Mouse (Mus musculus): Measurements from ENCODE around the gene Cyp3a41a.
"Not testable (repeated sequence)": the region's sequence is repeated elsewhere in the genome, so short reads cannot be mapped to it uniquely, and the experiment has no call there.

The Cyp3a41a gene

DNA sequence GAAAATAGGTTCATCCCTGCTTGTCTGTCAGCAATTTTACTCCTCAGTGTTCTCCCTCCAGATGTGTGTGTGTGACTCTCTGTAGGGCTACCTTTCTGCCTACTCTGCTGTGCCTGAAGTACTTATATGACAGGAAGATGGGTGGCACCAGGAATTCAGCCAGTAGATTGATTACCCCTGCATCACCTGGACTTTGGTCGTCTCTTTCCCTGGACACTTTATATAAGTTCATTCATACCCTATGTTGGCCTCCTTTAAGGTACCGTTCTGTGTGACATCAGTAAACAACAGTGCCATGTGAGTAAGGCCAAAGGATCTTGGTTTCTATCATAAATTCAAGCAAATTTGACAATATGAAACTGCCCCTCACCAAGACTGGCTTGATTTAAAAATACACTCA is at the start of gene Cyp3a41a:
TSS of gene Cyp3a41a (minus strand) at position 101 of the 400 bp plus-strand sequence.
- DNase-seq (ENCODE audit: low spot score in 2 of 2): not testable (repeated sequence)

DNA sequence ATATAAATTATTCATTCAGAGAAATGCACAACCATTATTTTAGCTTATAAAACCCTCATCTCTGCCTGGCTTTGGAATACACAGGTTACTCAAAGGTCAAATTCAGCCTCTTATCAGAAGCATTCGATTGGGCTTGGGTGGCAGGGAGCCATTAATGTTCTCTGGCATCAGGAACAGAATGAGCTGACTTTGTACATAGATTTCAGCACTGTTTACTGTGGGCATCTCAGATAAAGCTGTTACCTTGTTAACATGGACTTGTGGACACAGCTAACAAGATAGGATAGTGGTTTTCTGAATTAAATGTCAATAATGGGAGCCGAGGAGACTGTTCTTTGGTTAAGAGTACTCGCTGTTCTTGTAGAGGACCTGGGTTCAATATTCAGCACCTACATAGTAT is 17.6 kb upstream of the Cyp3a41a start:
- DNase-seq (ENCODE audit: low spot score in 2 of 2): not testable (repeated sequence)

DNA sequence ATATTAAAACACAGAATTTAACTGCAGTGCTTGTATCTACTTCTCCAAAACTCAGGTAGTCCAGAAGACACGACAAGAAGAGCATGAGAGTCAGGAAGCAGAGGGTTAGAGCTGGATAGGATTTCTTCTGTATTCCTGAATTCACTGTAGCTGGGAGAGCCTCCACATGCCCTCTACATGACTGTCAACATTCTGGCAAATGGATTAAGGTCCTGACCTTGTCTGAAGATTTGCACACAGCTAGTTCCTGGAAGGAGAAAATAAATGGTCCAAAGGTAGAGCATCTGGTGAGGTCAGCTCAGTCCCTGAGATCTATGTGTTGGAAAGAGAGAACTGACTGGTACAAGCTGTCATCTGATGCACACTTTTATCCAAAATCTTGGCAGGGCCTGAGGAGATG is 5.6 kb downstream of the Cyp3a41a start:
- DNase-seq (ENCODE audit: low spot score in 2 of 2): not testable (repeated sequence)

DNA sequence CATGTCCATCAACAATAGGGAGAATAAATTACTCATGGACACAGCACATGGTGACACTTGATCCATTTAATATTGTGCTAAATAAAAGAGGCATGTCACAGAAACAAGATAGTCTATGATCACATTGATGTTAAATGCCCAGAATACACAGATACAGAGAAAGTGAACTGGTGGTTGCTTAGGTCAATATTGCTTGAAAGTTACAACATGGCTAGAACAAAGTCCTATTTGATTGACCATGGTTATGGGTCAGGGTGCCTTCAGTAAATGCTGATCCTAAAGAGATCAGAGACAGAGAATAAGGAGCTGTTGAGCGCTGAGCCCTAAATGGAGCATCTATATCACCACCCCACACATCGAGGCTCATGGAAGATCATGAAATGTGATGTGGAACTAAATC is 12.6 kb downstream of the Cyp3a41a start:
- not testable (repeated sequence) for DNase-seq (ENCODE audit: low spot score in 2 of 2)

DNA sequence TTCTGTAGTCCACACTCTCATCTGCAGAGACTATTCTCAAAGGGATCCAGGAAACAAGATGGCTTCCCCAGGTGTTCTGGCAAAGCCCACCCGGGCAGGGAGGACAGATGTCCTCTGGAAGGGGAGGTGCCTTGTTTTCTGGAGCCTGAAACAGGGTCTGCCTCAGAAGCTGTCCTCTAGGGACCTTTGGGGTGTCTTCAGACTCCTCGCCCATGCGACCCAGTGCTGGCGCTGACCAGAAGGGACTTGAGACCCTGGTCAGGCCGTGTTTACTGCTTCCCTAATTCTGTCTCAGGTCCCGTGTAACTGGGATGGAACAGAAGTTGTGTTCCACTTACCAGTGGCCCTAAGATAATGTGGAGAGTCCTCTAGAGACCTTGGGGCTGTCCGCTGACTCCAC is 57.9 kb downstream of the Cyp3a41a start:
- DNase-seq (ENCODE audit: low spot score in 2 of 2): no peak

DNA sequence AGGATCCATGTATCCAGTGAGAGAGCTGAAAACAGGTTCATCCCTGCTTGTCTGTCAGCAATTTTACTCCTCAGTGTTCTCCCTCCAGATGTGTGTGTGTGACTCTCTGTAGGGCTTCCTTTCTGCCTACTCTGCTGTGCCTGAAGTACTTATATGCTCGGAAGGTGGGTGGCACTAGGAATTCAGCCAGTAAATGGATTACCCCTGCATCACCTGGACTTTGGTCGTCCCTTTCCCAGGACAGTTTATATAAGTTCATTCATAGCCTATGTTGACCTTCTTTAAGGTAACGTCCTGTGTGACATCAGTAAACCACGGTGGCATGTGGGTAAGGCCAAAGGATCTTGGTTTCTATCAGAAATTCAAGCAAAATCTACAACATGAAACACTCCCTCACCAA is 72.2 kb downstream of the Cyp3a41a start:
- DNase-seq (ENCODE audit: low spot score in 2 of 2): no peak

Measured in spleen, postnatal 36 days (tissue).